Mouse (Mus musculus) neutrophil, adult 5-6 weeks (primary cell): ENCODE data around the gene Hsf2bp. TPM values are rescaled to one million over a fixed set of nuclear protein-coding genes. Genes with fewer than 3 reads are reported as not detected.

Source experiments
- ATAC-seq: fragments of 151-379, 151-347 bp; 2 replicates; pipeline ENCODE4 v1.8.0; 2017; ENCODE audit warnings: mild to moderate bottlenecking, moderate TSS enrichment; ENCODE audit not compliant: insufficient number of reproducible peaks, poor library complexity, low FRiP score, severe bottlenecking; ENCODE audit errors: extremely low read depth
- total RNA-seq: library from RNA; stranded (forward); fragments of 200-1000 nt; gene quantifications from 2 replicates; pipeline ENCODE4 v1.2.3, GENCODE M21; 2017

Gene Hsf2bp
- total RNA-seq, 1 experiment from 2014 or later, result not detected

DNA sequence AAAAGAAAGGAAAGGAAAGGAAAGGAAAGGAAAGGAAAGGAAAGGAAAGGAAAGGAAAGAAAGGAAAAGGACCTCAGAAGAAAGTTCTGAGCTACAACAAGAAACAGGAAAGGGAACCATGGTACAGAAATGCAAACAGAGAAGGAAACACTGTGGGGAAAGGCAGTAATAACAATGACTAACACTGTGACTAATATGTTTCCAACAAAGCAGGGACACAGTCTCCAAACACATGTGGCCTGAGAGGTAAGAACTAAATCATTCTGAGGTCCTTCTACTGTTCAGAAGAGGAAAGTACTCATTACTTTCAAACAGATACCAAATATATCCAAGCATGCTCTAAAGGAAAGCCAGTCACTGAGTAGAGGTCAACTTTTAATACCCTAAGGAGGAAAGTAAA is 42.0 kb downstream of the Hsf2bp start:
- ATAC-seq, result no peak

DNA sequence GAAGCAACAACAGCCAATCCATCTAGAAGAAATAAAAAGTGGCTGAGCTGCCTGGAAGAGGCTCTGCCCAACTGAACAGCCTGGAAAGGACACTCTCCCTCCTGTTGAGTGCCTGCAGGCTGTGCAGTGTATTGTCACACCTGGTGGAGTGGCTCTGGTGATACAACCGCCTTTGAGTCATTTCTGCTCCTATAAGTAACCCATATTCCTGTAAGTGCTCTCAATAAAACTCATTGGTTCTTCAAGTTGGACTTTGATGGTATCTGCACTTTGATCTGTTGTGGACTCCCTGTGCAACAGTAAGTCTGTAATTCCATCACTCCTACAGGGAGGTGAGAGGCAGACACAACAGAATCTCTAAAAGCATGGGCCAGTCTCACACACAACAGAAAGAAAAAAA is 42.8 kb downstream of the Hsf2bp start:
- no peak for ATAC-seq

GRCm38 (mm10) chr17:31992004-31992403 is 44.1 kb downstream of the Hsf2bp start:
- ATAC-seq, result no peak

DNA sequence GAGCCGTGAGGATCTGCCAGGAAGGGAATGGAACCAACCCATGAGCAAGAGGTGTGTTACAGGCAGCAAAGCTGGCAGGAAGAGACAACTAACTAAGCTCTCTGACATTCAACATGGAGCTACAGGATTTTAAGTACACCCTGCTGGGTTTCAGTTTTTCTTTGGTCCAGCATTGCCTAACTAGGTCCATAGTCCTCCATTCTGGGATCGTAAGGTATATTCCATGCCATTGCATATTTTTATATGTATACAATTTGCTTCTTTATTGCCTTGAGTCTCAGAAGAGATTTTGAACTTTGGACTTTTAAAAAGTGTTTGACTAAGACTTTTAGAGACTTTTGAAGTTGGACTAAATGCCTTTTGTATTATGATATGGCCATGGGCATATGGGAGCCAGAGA is 47.1 kb downstream of the Hsf2bp start:
- ATAC-seq, result no peak

DNA sequence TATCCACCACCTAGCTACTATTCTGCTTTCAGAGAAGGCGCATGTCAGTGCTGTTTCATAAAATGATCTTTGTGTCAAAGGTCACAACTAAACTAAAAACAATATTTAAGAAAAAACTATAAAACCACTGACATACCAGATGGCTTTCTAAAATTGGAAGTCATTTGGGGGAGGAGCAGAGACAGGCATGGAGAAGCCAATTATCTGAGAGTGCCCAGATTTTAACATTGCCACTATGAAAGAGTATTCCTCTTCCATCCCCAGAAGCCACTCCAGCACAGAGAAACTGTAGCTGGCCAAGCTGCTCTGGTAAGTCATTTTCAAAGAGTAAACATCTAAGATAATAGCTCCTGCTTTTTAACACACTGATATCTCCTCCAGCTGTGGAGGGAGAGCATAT is 49.2 kb downstream of the Hsf2bp start:
- no peak for ATAC-seq

DNA sequence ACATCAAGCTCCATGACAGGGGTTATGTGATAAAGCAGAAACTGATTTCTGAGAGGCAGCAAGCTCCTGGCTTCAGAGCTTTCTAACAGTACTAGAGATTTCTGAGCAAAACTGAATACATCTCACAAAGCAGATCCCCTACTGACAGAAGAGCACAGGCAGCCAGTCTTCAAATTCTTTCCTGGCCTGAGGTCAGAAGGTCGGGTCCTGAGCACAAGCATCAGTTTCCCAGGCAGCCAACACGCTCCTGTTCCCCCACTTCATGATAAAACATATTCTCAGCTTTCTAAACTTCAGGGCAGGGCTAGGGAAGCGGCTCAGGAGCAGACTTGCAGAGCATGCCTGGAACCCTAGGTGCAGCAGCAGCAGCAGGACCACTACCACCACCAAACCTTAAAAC is 52.7 kb downstream of the Hsf2bp start:
- ATAC-seq, result no peak

DNA sequence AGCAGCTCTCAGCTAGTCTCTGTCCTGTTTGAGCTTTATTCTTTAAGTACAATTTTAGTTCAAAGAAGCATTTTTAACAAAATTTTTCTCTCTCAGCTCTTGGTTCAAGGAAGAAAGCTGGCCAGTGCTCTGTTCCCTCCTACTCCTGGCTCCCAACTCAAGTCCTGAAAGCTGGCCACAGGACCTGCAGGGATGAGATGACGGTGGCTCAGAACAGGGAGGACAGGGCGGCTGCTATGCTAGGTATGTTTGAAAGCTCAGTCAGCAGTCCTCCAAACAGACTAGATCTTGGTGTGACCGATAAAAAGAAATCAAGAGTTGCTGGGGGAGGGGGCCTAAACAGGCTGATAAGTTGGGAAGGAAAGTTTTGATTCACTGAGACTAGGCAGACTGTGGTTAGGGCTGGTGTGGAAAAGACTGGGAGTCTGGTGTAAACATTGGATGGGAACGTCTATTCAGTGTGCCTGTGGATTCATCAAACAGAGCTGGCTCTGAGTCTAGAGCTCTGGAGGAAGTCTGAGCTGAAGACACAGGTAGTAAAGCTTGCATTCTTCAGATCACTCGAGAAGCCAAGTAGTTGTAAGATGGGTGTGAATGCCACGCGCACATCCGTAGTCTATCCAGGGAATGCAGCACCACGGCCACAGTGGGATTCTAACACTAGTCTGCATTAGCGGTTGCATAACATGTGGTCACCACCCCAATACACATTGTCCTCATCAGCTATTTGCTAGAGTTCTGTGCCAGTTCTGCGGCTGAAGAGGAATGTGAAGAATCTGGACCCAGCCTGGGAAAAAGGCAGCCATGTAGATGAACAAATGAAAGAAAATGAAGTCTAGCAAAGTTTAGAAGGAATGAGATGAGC is 53.6 kb downstream of the Hsf2bp start:
- ATAC-seq, result no peak

GRCm38 (mm10) chr17:31979888-31980287 is 56.3 kb downstream of the Hsf2bp start:
- no peak for ATAC-seq

GRCm38 (mm10) chr17:31977131-31977530 is 59.0 kb downstream of the Hsf2bp start:
- no peak for ATAC-seq

DNA sequence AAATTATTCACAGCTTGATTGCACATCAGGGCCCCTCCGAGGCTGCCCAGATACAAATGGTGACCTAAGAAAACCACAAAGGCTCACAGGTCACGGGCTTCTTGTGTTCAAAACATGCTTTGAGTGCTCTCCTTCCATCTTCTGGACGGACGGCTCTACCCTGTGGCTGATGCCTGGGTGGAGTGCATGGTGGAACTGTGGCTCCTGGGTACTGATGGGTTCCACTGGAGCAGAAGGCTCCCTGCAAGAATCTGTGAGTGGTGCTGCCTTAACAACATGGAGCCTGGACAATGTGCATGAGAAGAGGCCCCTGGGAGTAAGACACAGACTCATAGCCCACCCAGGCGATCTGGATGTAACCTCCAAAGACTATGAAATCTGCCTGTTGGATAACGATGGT is 59.6 kb downstream of the Hsf2bp start:
- no peak for ATAC-seq

- ATAC-seq, result no peak
Observed at GRCm38 (mm10) chr17:31974694-31975093, 61.5 kb downstream of the Hsf2bp start.

DNA sequence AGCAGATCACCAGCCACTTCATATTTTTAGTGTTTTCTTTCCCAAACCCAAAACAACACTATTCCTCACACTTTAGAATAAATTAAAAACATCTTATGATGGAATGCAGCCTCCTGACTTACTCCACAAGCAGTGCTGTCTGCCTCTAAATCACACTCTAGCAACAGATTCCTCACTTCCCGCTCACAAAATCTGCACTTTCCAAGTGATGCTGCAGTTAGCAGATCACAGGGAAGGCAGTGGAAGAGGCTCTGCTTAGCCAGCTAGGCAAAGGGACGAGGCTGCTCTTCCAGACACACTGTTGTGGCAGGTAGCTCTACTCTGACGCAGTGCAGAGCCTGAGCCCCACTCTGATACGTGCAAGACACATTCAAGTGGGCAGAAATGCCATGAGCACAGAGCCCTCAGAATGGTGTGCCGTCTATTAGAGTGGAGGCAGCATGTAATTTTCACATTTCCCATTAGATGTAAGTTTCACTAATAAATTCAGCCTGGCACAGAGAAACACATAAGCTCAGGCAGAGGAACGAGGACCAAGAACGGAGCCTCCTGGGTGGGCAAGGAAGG is 62.4 kb downstream of the Hsf2bp start:
- ATAC-seq, result no peak

DNA sequence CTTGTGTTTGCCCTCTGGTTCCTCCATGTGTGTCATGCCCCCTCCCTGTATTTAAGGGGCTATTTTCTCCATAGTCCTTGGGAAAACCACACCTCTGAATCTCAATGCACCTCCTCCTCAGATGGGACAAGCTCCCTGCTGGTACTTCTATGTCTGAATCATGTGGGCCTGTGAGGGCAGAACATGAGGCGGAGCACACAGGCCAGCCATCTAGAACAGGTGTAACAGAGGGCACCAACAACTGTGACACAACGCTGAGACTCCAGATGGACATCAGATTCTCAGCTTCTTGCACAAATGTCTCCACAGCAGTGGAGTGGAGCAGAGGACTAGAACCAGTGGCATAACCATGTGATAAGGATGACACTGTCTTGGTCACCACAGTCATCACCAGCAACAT is 65.3 kb downstream of the Hsf2bp start:
- no peak for ATAC-seq

DNA sequence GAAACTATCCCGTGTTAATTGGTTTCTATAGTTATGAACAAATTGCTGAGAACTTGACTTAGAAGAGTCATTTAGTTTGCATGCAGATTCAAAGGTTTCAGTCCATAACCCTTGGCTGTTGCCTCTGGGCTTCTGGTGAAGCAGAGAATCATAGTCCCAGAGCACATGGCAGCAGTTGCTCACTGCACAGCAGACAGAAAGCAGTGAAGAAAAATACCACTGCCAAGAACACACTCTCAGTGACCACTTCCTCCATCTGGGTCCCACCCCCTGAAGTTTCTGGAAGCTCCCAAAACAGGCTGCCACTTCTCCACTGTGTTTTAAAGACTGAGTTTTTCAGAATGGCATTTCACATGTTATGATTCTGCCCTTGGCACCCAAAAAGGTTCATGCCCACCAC is 67.3 kb downstream of the Hsf2bp start:
- ATAC-seq, result no peak

- no peak for ATAC-seq
Observed at GRCm38 (mm10) chr17:31967311-31967710, 68.8 kb downstream of the Hsf2bp start.

DNA sequence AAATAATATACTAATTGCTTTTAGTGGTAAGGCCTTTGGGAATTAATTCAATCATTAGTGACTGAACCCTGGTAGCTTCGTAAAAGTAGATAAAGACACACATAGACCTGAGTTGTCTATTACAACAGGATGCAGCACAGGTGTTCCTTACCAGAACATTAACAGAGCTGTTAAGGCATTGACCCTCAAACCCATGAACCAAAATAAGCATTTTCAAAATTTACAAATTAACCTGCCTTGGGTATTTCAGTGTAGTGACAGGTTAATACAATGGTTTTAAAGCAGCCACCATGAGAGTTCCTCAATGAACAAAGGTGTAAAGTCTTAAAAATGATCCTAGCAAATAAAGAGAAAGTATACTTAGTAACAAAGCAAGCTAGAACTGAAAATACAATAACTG is 69.6 kb downstream of the Hsf2bp start:
- ATAC-seq, result no peak

GRCm38 (mm10) chr17:31965623-31966022 is 70.5 kb downstream of the Hsf2bp start:
- no peak for ATAC-seq

DNA sequence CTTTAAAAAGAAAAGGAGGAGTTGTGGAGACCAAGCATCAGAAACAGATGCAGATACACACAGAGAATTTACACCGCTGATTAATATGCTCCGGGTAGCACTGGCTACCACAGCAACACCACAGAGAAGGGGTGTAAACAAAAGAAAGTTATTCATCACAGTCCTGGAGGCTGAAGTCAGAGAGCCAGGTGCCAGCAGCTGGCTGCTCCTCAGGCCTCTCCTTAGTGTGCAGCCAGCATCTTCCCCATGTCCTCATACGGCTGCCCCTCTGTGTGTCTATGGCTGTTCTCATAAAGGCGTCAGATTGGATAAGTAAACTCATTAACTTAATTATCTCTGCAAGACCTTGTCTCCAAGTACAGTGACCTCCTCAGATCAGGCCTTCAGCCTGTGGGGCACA is 73.2 kb downstream of the Hsf2bp start:
- no peak for ATAC-seq

GRCm38 (mm10) chr17:31962281-31962680 is 73.9 kb downstream of the Hsf2bp start:
- ATAC-seq, result no peak

GRCm38 (mm10) chr17:31954551-31955140 is 81.5 kb downstream of the Hsf2bp start:
- no peak for ATAC-seq
